In the genomic region with DNA sequence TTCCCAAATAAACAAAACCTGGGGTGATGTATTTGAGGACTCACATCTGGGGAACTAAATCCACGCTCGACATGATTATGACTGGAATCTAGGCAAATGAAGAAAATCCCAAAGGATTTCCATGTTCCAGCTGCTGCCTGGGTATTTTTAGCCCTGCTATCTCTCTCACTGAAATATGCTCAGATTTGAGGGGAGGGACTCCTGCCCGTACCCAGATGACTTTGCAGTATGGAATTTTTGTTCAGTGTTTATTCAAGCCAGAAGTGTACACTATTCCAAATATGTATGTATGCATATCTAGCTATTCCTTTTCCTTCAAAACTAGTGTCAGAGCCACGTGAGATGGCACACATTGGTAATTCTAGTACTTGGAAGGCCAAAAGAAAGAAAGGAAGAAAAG, we compare ENCODE assay signal across 14 mouse cellular contexts.
DNase-seq lines count a peak whose midpoint lies in the region; ATAC-seq and TF ChIP-seq lines count a peak whose summit lies in the region.
"Had no signal": no experiment of that assay in that cellular context is flagged by ENCODE, and none has a peak within 500 bp of the region (broad histone marks: within the 10 kb centered on the region; RNA-seq: fewer than 3 reads in every experiment).

No protein-coding gene starts in this region.

- 32% methylated on average over 4 of the region's 4 CpGs for WGBS in intestine, embryonic 14.5 days
- 43% methylated on average over 4 of the region's 4 CpGs for WGBS in intestine, postnatal 0 days
- WGBS in lung, postnatal 0 days: 17% methylated on average over 4 of the region's 4 CpGs

- H3K9ac ChIP-seq in intestine, embryonic 14.5 days (ENCODE audit: low read length): no peak overlapping the region
- no peak overlapping the region for H3K9ac ChIP-seq in intestine, postnatal 0 days (ENCODE audit: low read depth, low read length)
- H3K9ac ChIP-seq in lung, postnatal 0 days (replicated peaks; ENCODE audit: low read depth): no peak overlapping the region

- no peak for TF ChIP-seq CTCF in intestine, postnatal 0 days (IDR thresholded peaks at IDR 0.05; ENCODE audit: low read depth)
- TF ChIP-seq CTCF in lung, postnatal 0 days (IDR thresholded peaks at IDR 0.05): no peak

- 0 out of 2 replicates have a peak, but pooled peaks have one; percentile 40 for ATAC-seq in intestine, embryonic 14.5 days (replicated peaks; ENCODE audit: low FRiP score, low TSS enrichment, low read depth)
- no peak for ATAC-seq in intestine, postnatal 0 days
- ATAC-seq in lung, postnatal 0 days: peak; percentile 58
- ATAC-seq: hindbrain, embryonic 16.5 days; Patski had no signal

- H3K27ac ChIP-seq in intestine, embryonic 14.5 days (ENCODE audit: low read depth): no peak overlapping the region
- no peak overlapping the region for H3K27ac ChIP-seq in intestine, postnatal 0 days (ENCODE audit: low read depth, low read length)
- no peak overlapping the region for H3K27ac ChIP-seq in lung, postnatal 0 days (ENCODE audit: low read length)
- H3K27ac ChIP-seq: forebrain, embryonic 10.5 days had no signal

- no peak overlapping the region for H3K4me3 ChIP-seq in intestine, embryonic 14.5 days (ENCODE audit: low read depth, low read length)
- H3K4me3 ChIP-seq in intestine, postnatal 0 days (ENCODE audit: low read depth, low read length): no peak overlapping the region
- no peak overlapping the region for H3K4me3 ChIP-seq in lung, postnatal 0 days (ENCODE audit: low read depth, low read length)
- H3K4me3 ChIP-seq: forebrain, embryonic 10.5 days had no signal

- H3K36me3 ChIP-seq in intestine, embryonic 14.5 days (ENCODE audit: control insufficient read depth, insufficient read depth, low read length): no peaks in the 10 kb centered on the region
- no peaks in the 10 kb centered on the region for H3K36me3 ChIP-seq in intestine, postnatal 0 days (ENCODE audit: control insufficient read depth, insufficient read depth)
- no peaks in the 10 kb centered on the region for H3K36me3 ChIP-seq in lung, postnatal 0 days (ENCODE audit: insufficient read depth, low read length)
- H3K36me3 ChIP-seq: forebrain, embryonic 10.5 days had no signal

- H3K4me1 ChIP-seq in intestine, embryonic 14.5 days (replicated peaks; ENCODE audit: control insufficient read depth, insufficient read depth, low read length): no peaks in the 10 kb centered on the region; the same call in 1 of the 2 replicates
- no peaks in the 10 kb centered on the region for H3K4me1 ChIP-seq in intestine, postnatal 0 days (replicated peaks; ENCODE audit: control insufficient read depth, insufficient read depth, low read length)
- no peaks in the 10 kb centered on the region for H3K4me1 ChIP-seq in lung, postnatal 0 days (ENCODE audit: insufficient read depth, low read depth, low read length)
- H3K4me1 ChIP-seq: forebrain, embryonic 10.5 days had no signal

- H3K9me3 ChIP-seq in intestine, embryonic 14.5 days (ENCODE audit: control insufficient read depth, low read length): no peaks in the 10 kb centered on the region
- no peaks in the 10 kb centered on the region for H3K9me3 ChIP-seq in intestine, postnatal 0 days (ENCODE audit: control insufficient read depth)
- H3K9me3 ChIP-seq in lung, postnatal 0 days (ENCODE audit: low read length): no peaks in the 10 kb centered on the region

- no peak for TF ChIP-seq EP300 in lung, postnatal 0 days (IDR thresholded peaks at IDR 0.05)

- DNase-seq in intestine, embryonic 14.5 days (ENCODE audit: low spot score): no peak
- DNase-seq in lung, postnatal 0 days (ENCODE audit: low spot score): peak; percentile 57
- no peak for DNase-seq in lung, postnatal 14 days
- DNase-seq in heart, adult 9 months (ENCODE audit: low spot score in 2 of 2): peak; percentile 7 to 18
- peak; percentile 22 for DNase-seq in heart, postnatal 4 days
- no peak for DNase-seq in natural killer cell, adult 2 months (ENCODE audit: low spot score in 2 of 2)
- no peak for DNase-seq in cerebellum, postnatal 4 days (ENCODE audit: low spot score in 2 of 2)
- DNase-seq: gastrocnemius, postnatal 36 days; lung, postnatal 10 days; right cerebral cortex, postnatal 25 days had no signal

- H3K4me2 ChIP-seq in intestine, embryonic 14.5 days (ENCODE audit: low read length): no peak overlapping the region
- no peak overlapping the region for H3K4me2 ChIP-seq in intestine, postnatal 0 days (replicated peaks; ENCODE audit: low read depth)
- H3K4me2 ChIP-seq in lung, postnatal 0 days (replicated peaks; ENCODE audit: low read depth, low read length): no peak overlapping the region

- H3K27me3 ChIP-seq in intestine, embryonic 14.5 days (replicated peaks; ENCODE audit: control insufficient read depth, insufficient read depth, low read length): no peaks in the 10 kb centered on the region
- H3K27me3 ChIP-seq in intestine, postnatal 0 days (replicated peaks; ENCODE audit: control insufficient read depth, insufficient read depth, low read length): no peaks in the 10 kb centered on the region
- no peaks in the 10 kb centered on the region for H3K27me3 ChIP-seq in lung, postnatal 0 days (replicated peaks; ENCODE audit: insufficient read depth, low read length)
- H3K27me3 ChIP-seq: Patski had no signal

Comparison
In these comparisons a context has a peak if more than half of its experiments do, and no peak if none do; other contexts are left out.
1. DNase-seq: peak in lung, postnatal 0 days (single experiment), heart, adult 9 months (2 of 2) and heart, postnatal 4 days (single experiment); none in intestine, embryonic 14.5 days (single experiment), lung, postnatal 14 days (single experiment), natural killer cell, adult 2 months (0 of 2) and cerebellum, postnatal 4 days (0 of 2).